Mouse (Mus musculus) forebrain, embryonic 13.5 days (tissue): ENCODE data around the gene Ager. TPM values are rescaled to one million over a fixed set of nuclear protein-coding genes. Genes with fewer than 3 reads are reported as not detected.
A peak's percentile ranks its signal among the peaks of the same experiment; 100 is the strongest.

Source experiments
- ATAC-seq: fragments of 200-750 bp; cut with Nextera tagmentation; 2 replicates; pipeline ENCODE4 v1.8.0; 2017
- H3K27ac ChIP-seq: fragments of 300-500 bp; sonication (generic); 2 replicates; pipeline ENCODE4 v1.5.1; 2015; ENCODE audit warnings: inconsistent platforms, mild to moderate bottlenecking, moderate library complexity
- H3K27me3 ChIP-seq: fragments of 300-500 bp; sonication (generic); 2 replicates; pipeline ENCODE4 v1.6.1; 2015; ENCODE audit warnings: mild to moderate bottlenecking, inconsistent platforms
- H3K36me3 ChIP-seq: fragments of 300-500 bp; sonication (generic); 2 replicates; pipeline ENCODE4 v1.6.1; 2015; ENCODE audit warnings: mild to moderate bottlenecking, inconsistent platforms; ENCODE audit not compliant: poor library complexity, severe bottlenecking
- H3K4me1 ChIP-seq: fragments of 300-500 bp; sonication (generic); 2 replicates; pipeline ENCODE4 v1.6.1; 2015; ENCODE audit warnings: inconsistent platforms
- H3K4me2 ChIP-seq: fragments of 300-500 bp; sonication (generic); 2 replicates; pipeline ENCODE4 v1.6.1; 2015; ENCODE audit warnings: inconsistent platforms, mild to moderate bottlenecking, moderate library complexity
- H3K4me3 ChIP-seq: fragments of 300-500 bp; sonication (generic); 2 replicates; pipeline ENCODE4 v1.5.1; 2015; ENCODE audit warnings: mild to moderate bottlenecking, inconsistent platforms
- H3K9ac ChIP-seq: fragments of 300-500 bp; sonication (generic); 2 replicates; pipeline ENCODE4 v1.6.1; 2015; ENCODE audit warnings: mild to moderate bottlenecking, inconsistent platforms
- H3K9me3 ChIP-seq: fragments of 300-500 bp; sonication (generic); replicated peaks from 2 replicates; pipeline ENCODE4 v1.6.1; 2016; ENCODE audit warnings: inconsistent platforms
- WGBS: fragments of 180-500 bp; shearing (Covaris S2); methylation state at CpG from one replicate; pipeline ENCODE4 v1.1.7; 2015; 5-methylcytosine and 5-hydroxymethylcytosine counted together
- polyA plus RNA-seq: library from polyadenylated mRNA; unstranded; fragments of >200 nt; fragmentation: Nextera tagmentation; extraction: Ambion mirVana; gene quantifications from 2 replicates; pipeline ENCODE4 v1.2.1, GENCODE M21; 2015

Ager gene
- polyA plus RNA-seq, 1 experiment from 2014 or later = 2.5 TPM

DNA sequence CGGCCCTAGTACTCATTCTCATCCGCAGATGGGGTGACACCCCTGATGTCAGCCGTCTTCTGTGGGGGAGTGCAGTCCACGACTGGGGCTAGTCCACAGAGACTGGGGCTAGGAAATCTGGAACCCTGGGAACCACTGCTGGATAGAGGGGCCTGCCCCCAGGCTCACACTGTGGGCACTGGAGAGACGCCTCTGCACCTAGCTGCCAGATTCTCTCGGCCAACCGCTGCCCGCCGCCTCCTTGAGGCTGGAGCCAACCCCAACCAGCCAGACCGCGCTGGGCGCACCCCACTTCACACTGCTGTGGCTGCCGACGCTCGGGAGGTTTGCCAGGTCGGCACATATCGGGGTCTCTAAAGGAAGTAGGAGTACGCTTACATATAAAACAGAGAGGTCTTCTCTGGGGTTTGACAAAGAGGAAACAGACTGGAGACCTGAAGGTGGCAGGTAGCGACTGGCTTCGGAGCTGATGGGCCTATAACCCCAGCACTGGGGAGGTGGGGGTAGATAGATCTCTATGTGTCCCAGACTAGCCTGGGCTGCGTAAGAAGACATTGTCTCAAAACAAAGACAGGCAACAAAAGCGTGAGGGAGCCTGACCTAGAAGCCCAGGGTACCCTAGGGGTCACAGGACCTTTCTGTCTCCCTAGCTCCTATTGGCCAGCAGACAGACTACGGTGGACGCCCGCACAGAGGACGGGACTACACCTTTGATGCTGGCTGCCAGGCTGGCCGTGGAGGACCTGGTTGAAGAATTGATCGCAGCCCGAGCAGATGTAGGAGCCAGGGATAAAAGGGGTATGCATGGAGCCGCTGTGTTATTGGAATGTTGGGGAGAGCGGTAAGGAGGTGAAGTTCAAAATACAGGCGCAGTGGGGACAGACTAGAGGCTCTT lies 11.5 kb upstream of the Ager start:
- ATAC-seq = peak; percentile 0; the same call in 1 of the 2 replicates
- Histone ChIP-seq H3K4me1 (peaks cover 45% of the 10 kb centered on the region), H3K9me3 (no peaks in the 10 kb centered on the region), H3K27ac (peak overlapping the region; percentile 99), H3K4me3 (peak overlapping the region; percentile 69), H3K27me3 (no peaks in the 10 kb centered on the region), H3K36me3 (no peaks in the 10 kb centered on the region), H3K9ac (peak overlapping the region; percentile 93), H3K4me2 (peak overlapping the region; percentile 89)
- WGBS = 14% methylated on average over 32 of the region's 32 CpGs

DNA sequence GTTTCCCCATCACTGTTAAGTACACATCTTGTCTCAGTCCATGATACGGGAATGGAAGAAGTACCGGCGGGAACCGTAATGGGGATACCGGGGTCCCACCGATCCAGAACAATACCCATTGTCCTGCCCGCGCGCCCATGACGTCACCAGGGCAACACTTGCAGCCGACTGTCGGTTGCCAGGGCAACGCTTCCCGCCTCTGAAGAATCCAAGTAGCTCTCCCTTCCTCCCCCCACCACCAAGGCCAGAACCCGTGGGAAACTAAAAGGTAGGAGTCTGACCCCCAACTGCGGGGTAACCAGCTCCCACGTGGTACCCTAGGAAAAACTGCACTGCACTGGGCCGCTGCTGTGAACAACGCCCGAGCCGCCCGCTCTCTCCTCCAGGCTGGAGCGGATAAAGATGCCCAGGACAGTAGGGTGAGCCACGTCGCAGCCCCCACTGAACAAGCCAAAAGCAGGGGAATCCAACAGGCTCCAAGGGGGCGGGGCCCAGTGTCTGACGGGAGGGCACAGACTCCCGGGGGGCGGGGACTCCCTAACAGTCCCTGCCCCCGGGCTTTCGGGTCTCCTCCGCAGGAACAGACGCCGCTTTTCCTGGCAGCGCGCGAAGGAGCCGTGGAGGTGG lies 10.8 kb upstream of the Ager start:
- Histone ChIP-seq H3K4me3 (peak overlapping the region; percentile 69), H3K27me3 (no peaks in the 10 kb centered on the region), H3K9ac (peak overlapping the region; percentile 93), H3K36me3 (no peaks in the 10 kb centered on the region), H3K27ac (peak overlapping the region; percentile 99), H3K4me2 (peak overlapping the region; percentile 89), H3K9me3 (no peaks in the 10 kb centered on the region), H3K4me1 (peaks cover 51% of the 10 kb centered on the region)
- under 1% methylated on average over 38 of the region's 38 CpGs for WGBS
- peak; percentile 80 for ATAC-seq

DNA sequence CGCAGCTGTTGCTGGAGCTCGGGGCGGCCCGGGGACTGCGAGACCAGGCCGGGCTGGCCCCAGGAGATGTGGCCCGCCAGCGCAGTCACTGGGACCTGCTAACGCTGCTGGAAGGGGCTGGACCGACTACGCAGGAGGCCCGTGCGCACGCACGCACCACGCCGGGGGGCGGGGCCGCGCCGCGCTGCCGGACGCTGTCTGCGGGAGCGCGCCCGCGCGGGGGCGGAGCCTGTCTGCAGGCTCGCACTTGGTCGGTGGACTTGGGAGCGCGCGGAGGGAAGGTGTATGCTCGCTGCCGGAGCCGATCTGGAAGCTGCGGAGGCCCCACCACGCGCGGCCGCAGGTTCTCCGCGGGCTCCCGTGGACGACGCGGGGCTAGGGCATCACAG lies 10.2 kb upstream of the Ager start:
- Histone ChIP-seq H3K9ac (peak overlapping the region; percentile 93), H3K27ac (peak overlapping the region; percentile 99), H3K4me1 (peaks cover 51% of the 10 kb centered on the region), H3K4me3 (peak overlapping the region; percentile 69), H3K9me3 (no peaks in the 10 kb centered on the region), H3K4me2 (peak overlapping the region; percentile 89), H3K36me3 (no peaks in the 10 kb centered on the region), H3K27me3 (no peaks in the 10 kb centered on the region)
- ATAC-seq = peak; percentile 86
- WGBS = under 1% methylated on average over 50 of the region's 50 CpGs

DNA sequence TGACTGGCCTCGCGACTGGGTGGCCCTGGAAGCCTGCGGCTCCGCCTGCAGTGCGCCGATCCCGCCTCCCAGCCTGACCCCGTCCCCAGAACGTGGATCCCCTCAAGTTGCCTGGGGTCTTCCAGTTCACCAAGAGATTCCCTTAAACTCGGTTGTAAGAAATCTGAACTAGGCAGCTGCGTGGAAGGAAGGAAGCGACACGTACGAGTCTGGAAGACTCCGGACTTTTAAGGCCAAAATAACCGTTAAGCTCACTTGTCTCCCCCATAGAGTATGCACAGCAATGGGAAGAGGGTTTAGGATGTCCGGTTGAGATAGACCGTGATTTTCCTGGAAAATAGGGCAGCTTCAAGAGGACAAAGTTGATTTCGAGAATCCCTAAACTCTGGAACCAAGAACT lies 9.8 kb upstream of the Ager start:
- peak overlapping the region; percentile 93 for H3K9ac ChIP-seq
- peak overlapping the region; percentile 99 for H3K27ac ChIP-seq
- no peaks in the 10 kb centered on the region for H3K9me3 ChIP-seq
- no peaks in the 10 kb centered on the region for H3K27me3 ChIP-seq
- WGBS = 4% methylated on average over 19 of the region's 19 CpGs
- H3K4me1 ChIP-seq = peaks cover 54% of the 10 kb centered on the region
- peak overlapping the region; percentile 89 for H3K4me2 ChIP-seq
- no peak for ATAC-seq
- peak overlapping the region; percentile 69 for H3K4me3 ChIP-seq
- no peaks in the 10 kb centered on the region for H3K36me3 ChIP-seq

DNA sequence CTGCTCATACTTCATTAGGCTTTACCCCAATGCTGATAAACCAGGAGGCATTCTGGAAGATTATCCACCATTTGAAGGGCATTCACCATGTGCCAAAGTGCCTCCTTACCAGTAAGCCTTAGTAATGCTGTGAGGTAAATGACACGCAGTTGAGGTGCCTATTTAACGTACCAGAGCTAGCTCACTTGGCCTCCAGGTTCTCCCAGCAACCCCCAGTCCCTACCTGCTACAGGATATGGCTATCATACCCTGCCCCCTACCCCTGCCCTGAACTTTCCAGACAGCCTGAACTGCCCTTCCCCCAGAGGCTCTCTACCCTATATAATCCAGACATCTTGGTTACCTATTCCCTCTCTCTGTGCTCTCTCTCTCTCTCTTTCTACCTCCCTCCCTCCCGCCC lies 8.9 kb upstream of the Ager start:
- Histone ChIP-seq H3K9ac (no peak overlapping the region), H3K27ac (no peak overlapping the region), H3K4me3 (no peak overlapping the region), H3K4me2 (0 out of 2 replicates have a peak overlapping the region, but pooled peaks have one; percentile 89), H3K36me3 (no peaks in the 10 kb centered on the region), H3K4me1 (peaks cover 64% of the 10 kb centered on the region), H3K9me3 (no peaks in the 10 kb centered on the region), H3K27me3 (no peaks in the 10 kb centered on the region)
- ATAC-seq = no peak
- 61% methylated on average over 3 of the region's 3 CpGs for WGBS

DNA sequence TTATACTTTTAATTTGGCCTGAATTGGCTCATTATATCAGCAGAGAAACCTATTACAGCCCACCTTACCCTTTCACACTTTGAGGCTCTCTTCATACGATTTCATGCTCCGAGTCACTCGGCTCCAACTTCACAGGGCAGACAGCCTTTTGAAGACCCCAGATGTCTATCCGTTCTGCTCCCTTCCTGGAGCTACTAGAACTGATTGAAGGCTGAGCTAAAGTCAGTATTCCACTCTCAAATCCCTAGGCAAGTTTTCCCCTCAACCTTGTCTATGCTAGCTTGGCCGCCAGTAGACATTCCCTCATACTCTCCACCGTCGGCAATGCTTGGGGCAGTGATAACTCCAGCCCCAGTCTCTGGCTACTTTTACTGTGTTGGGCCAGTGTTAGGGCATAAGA lies 8.5 kb upstream of the Ager start:
- Histone ChIP-seq H3K4me3 (no peak overlapping the region), H3K9ac (no peak overlapping the region), H3K27me3 (no peaks in the 10 kb centered on the region), H3K27ac (no peak overlapping the region; the same call in 1 of the 2 replicates), H3K36me3 (peaks cover 3% of the 10 kb centered on the region), H3K4me1 (peaks cover 68% of the 10 kb centered on the region), H3K9me3 (no peaks in the 10 kb centered on the region), H3K4me2 (0 out of 2 replicates have a peak overlapping the region, but pooled peaks have one; percentile 8)
- ATAC-seq = no peak
- 53% methylated on average over 7 of the region's 7 CpGs for WGBS

DNA sequence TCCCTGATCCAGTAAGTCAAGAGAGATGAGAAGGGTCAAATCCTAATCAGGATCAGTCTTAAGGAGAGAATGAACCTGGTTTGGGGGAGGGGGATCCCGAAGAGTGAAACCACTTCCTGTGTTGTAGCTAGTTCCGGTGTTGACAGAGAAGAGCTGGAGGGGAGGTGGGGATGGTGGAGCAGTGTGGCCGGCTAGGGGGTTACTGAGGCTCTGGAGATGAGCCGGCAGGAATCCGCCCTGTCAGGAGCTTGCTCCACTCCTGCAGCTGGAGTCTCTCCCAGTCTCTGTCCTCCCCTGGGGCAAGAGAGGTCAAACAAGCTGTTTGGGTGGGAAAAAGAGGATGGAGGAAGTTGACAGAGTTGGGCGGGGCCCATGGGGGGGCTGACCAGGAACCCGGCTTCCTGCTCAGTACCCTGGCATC lies 8.0 kb upstream of the Ager start, which contains the start of gene Gpsm3:
Gene Gpsm3, plus strand, starts transcription at position 126 of the 421 bp plus-strand sequence.
- peak within 1 kb of the TSS; percentile 99 for H3K27ac ChIP-seq
- no peaks in the 10 kb centered on the region for H3K27me3 ChIP-seq
- no peaks in the 10 kb centered on the region for H3K9me3 ChIP-seq
- H3K4me1 ChIP-seq = peaks cover 73% of the 10 kb centered on the region
- H3K4me3 ChIP-seq = no peak within 1 kb of the TSS
- H3K9ac ChIP-seq = no peak within 1 kb of the TSS; the same call in 1 of the 2 replicates
- peaks cover 8% of the 10 kb centered on the region for H3K36me3 ChIP-seq
- ATAC-seq = no peak
- WGBS = 48% methylated on average over 7 of the region's 7 CpGs
- H3K4me2 ChIP-seq = peak within 1 kb of the TSS; percentile 97

DNA sequence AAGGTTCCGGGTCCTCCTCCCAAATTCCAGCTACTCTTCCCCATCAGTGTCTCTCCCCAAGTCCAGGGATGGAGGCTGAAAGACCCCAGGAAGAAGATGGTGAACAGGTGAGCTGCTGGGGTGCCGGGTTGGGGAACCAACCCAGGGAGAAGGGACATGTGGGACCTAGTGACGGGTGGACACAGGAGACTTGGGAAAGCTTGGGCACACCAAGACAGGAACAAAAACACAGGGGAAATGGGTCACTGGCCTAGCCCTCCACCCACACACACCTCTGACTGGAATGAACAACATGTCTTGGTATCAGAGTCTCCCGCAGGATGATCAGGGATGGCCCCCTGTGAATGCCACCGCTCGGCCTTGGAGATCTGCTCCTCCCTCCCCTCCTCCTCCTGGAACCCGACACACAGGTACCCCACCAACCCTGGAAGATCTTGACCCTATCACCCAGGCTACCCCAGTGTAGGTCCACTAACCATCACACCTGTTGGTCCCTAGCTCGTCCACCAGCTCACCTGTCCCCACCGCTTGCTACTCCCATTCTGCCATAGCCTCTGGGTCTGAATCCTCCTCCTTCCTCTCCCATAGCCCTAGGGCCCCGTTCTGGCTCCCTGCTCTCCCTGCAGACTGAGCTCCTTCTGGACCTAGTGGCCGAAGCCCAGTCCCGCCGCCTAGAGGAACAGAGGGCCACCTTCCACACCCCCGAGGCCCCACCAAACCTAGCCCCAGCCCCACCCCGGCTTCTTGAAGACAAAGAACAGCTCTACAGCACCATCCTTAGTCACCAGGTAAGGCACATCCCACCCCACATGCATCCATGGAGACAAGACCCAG lies 7.3 kb upstream of the Ager start:
- Histone ChIP-seq H3K4me3 (peak overlapping the region; percentile 85; the same call in 1 of the 2 replicates), H3K4me1 (peaks cover 78% of the 10 kb centered on the region), H3K9ac (no peak overlapping the region; the same call in 1 of the 2 replicates), H3K27ac (peak overlapping the region; percentile 99), H3K4me2 (peak overlapping the region; percentile 97), H3K27me3 (no peaks in the 10 kb centered on the region), H3K9me3 (no peaks in the 10 kb centered on the region), H3K36me3 (peaks cover 14% of the 10 kb centered on the region)
- WGBS = 71% methylated on average over 15 of the region's 15 CpGs
- no peak for ATAC-seq

DNA sequence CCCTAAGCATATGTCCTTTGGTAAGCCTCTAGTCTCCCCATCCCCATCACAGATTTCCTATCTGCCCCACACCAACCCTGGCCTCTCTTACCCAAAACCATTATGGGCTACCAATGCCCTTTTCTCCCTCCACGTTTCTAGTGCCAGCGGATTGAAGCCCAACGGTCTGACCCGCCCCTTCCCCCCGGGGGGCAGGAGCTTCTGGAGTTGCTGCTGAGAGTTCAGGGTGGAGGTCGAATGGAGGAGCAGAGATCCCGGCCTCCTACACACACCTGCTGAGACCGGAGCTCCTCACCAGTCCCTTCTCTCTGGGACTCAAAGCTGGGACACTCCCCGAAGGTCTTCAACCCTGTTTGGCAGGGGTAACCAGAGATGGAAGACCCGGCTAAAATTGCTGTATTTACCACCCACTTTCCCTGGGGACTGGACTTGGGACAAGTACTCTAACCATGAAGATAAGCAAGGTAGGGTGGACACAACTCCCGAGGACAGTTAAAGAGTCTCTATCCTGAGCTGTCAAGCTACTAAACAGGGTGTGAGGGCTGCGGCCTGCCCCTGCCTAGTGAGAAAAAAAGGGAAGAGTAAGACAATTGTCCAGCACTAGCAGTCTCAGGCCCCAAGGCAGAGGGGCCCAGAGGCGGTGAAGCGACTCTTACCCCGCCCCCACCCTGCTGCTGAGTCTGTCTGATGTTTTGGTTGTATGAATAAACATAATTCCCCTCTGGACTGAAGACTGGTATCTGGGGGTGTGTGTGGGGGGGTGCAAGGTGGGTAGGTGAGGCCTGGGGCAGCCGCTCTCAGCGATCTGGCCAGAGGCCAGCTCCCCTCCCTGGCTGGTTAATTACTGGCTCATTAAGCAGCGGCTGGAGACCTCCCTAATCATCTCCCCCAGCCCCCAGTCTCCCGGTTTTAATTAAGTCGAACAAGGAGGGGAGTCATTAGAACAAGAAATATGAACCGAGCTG lies 6.4 kb upstream of the Ager start, which contains the start of gene Pbx2:
Gene Pbx2, plus strand, starts transcription at position 238 of the 965 bp plus-strand sequence.
- Histone ChIP-seq H3K27ac (peak within 1 kb of the TSS; percentile 99), H3K9me3 (no peaks in the 10 kb centered on the region), H3K9ac (peak within 1 kb of the TSS; percentile 99), H3K27me3 (no peaks in the 10 kb centered on the region), H3K4me3 (peak within 1 kb of the TSS; percentile 85), H3K4me1 (peaks cover 75% of the 10 kb centered on the region), H3K4me2 (peak within 1 kb of the TSS; percentile 97), H3K36me3 (peaks cover 24% of the 10 kb centered on the region)
- 3% methylated on average over 21 of the region's 21 CpGs for WGBS
- ATAC-seq = peak; percentile 6; the same call in 1 of the 2 replicates

DNA sequence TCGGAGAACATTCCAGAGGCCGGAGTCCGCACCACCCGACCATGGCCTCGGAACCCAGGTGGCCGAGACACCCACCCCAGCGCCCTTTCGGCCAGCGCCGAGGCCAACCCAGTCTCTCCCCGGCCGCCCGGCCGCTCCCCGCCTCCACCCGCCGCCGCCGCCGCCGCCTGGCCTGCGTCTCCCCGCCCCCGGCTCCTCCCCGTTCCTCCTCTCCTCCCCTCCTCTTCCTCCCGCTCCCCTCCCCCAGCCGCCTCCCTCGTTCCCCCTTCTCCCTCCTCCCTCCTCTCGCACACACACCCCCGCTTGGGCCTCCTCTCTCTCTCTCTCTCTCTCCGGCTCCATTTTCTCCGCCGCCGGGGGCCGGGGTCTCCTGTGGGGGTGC lies 5.7 kb upstream of the Ager start:
- peaks cover 24% of the 10 kb centered on the region for H3K36me3 ChIP-seq
- H3K27me3 ChIP-seq = no peaks in the 10 kb centered on the region
- peaks cover 72% of the 10 kb centered on the region for H3K4me1 ChIP-seq
- peak overlapping the region; percentile 85 for H3K4me3 ChIP-seq
- peak overlapping the region; percentile 99 for H3K27ac ChIP-seq
- peak; percentile 44 for ATAC-seq
- 0% methylated on average over 17 of the region's 35 CpGs for WGBS
- no peaks in the 10 kb centered on the region for H3K9me3 ChIP-seq
- peak overlapping the region; percentile 97 for H3K4me2 ChIP-seq
- H3K9ac ChIP-seq = peak overlapping the region; percentile 99
